Mouse (Mus musculus) inflammation-experienced regulatory T-cells, adult 16 weeks (primary cell): ENCODE results near the gene Nfu1. TPM values are rescaled to one million over a fixed set of nuclear protein-coding genes. Genes with fewer than 3 reads are reported as not detected.

Experiments
- polyA plus RNA-seq: library from polyadenylated mRNA; unstranded; fragments of 100-300 nt; shearing (Covaris generic); gene quantifications from one replicate; pipeline ENCODE4 v1.2.1, GENCODE M21; 2017

Nfu1 gene
- 110 TPM for polyA plus RNA-seq

GRCm38 (mm10) chr6:87008887-87009286 is at the start of gene Nfu1:
Gene Nfu1 (plus strand): TSS chr6:87009236.

GRCm38 (mm10) chr6:87042337-87043130 is 33.5 kb downstream of the Nfu1 start, which contains the start of gene Gfpt1:
Gene Gfpt1 (plus strand): TSS chr6:87042846.

Other genes starting within 250 kb of the Nfu1 start
- 20.5 TPM for gene Anxa4, start 215.7 kb upstream of the Nfu1 start, polyA plus RNA-seq
- gene Aak1, start 159.7 kb upstream of the Nfu1 start, polyA plus RNA-seq = 64.4 TPM
- gene Gfpt1, start 33.6 kb downstream of the Nfu1 start, polyA plus RNA-seq = 29.6 TPM
- gene D6Ertd527e, start 95.5 kb downstream of the Nfu1 start, polyA plus RNA-seq = not detected